In genomic region chr13:111980205-111980595, GRCm38 (mm10) we compare ENCODE assay signal across 13 mouse cellular contexts.
DNase-seq lines count a peak whose midpoint lies in the region; ATAC-seq and TF ChIP-seq lines count a peak whose summit lies in the region.
"Had no signal": no experiment of that assay in that cellular context is flagged by ENCODE, and none has a peak within 500 bp of the region (broad histone marks: within the 10 kb centered on the region; RNA-seq: fewer than 3 reads in every experiment).

No protein-coding gene starts in this region.

- H3K4me3 ChIP-seq in stomach, embryonic 16.5 days (replicated peaks; ENCODE audit: low read length) = no peak overlapping the region
- H3K4me3 ChIP-seq in stomach, postnatal 0 days (ENCODE audit: low read depth, low read length) = no peak overlapping the region
- H3K4me3 ChIP-seq in forebrain, embryonic 16.5 days (replicated peaks; ENCODE audit: low read length) = no peak overlapping the region
- H3K4me3 ChIP-seq: liver, embryonic 13.5 days; neural tube, embryonic 13.5 days had no signal

- no peak overlapping the region for H3K4me2 ChIP-seq in stomach, embryonic 16.5 days (ENCODE audit: low read depth, low read length)
- H3K4me2 ChIP-seq in stomach, postnatal 0 days (replicated peaks; ENCODE audit: low read depth) = no peak overlapping the region
- H3K4me2 ChIP-seq in forebrain, embryonic 16.5 days (ENCODE audit: low read length) = peak overlapping the region; percentile 38
- H3K4me2 ChIP-seq: liver, embryonic 13.5 days; neural tube, embryonic 13.5 days had no signal

- ATAC-seq in stomach, embryonic 16.5 days (ENCODE audit: insufficient read depth, low FRiP score) = no peak
- ATAC-seq in stomach, postnatal 0 days (ENCODE audit: low FRiP score, low TSS enrichment) = no peak
- ATAC-seq in forebrain, embryonic 16.5 days = peak; percentile 53
- ATAC-seq in megakaryocyte-erythroid progenitor cell, adult 5-6 weeks (replicated peaks; ENCODE audit: low FRiP score, low TSS enrichment, poor library complexity, severe bottlenecking) = no peak

- no peak for TF ChIP-seq EP300 in stomach, postnatal 0 days (optimal IDR thresholded peaks at IDR 0.05)

- H3K27me3 ChIP-seq in stomach, embryonic 16.5 days (ENCODE audit: control insufficient read depth, insufficient read depth, low read length) = no peaks in the 10 kb centered on the region
- no peaks in the 10 kb centered on the region for H3K27me3 ChIP-seq in stomach, postnatal 0 days (ENCODE audit: control insufficient read depth, insufficient read depth, low read length)
- H3K27me3 ChIP-seq in forebrain, embryonic 16.5 days (replicated peaks; ENCODE audit: control insufficient read depth, insufficient read depth, low read length) = peaks cover 3% of the 10 kb centered on the region; the same call in 1 of the 2 replicates
- no peaks in the 10 kb centered on the region for H3K27me3 ChIP-seq in splenic B cell, adult 2 months (ENCODE audit: control insufficient read depth, insufficient read depth, low read length, poor library complexity, severe bottlenecking)
- H3K27me3 ChIP-seq: neural tube, embryonic 13.5 days had no signal

- H3K9me3 ChIP-seq in stomach, embryonic 16.5 days (replicated peaks; ENCODE audit: control insufficient read depth, low read length) = peaks cover 3% of the 10 kb centered on the region; the same call in 1 of the 2 replicates
- H3K9me3 ChIP-seq in stomach, postnatal 0 days (ENCODE audit: control insufficient read depth, low read length) = no peaks in the 10 kb centered on the region
- no peaks in the 10 kb centered on the region for H3K9me3 ChIP-seq in forebrain, embryonic 16.5 days (ENCODE audit: control insufficient read depth, low read length)
- H3K9me3 ChIP-seq: liver, embryonic 13.5 days had no signal

- H3K36me3 ChIP-seq in stomach, embryonic 16.5 days (ENCODE audit: control insufficient read depth, insufficient read depth, low read length) = no peaks in the 10 kb centered on the region
- no peaks in the 10 kb centered on the region for H3K36me3 ChIP-seq in stomach, postnatal 0 days (ENCODE audit: control insufficient read depth, insufficient read depth, low read length)
- no peaks in the 10 kb centered on the region for H3K36me3 ChIP-seq in forebrain, embryonic 16.5 days (ENCODE audit: control insufficient read depth, insufficient read depth)
- H3K36me3 ChIP-seq in splenic B cell, adult 2 months (ENCODE audit: control insufficient read depth, insufficient read depth, low read length, poor library complexity, severe bottlenecking) = no peaks in the 10 kb centered on the region
- H3K36me3 ChIP-seq: liver, embryonic 13.5 days; neural tube, embryonic 13.5 days had no signal

- no peak overlapping the region for H3K9ac ChIP-seq in stomach, embryonic 16.5 days (ENCODE audit: low read length)
- no peak overlapping the region for H3K9ac ChIP-seq in stomach, postnatal 0 days (ENCODE audit: low read length)
- H3K9ac ChIP-seq in forebrain, embryonic 16.5 days (replicated peaks; ENCODE audit: low read depth, low read length) = no peak overlapping the region
- H3K9ac ChIP-seq: liver, embryonic 13.5 days; neural tube, embryonic 13.5 days had no signal

- H3K4me1 ChIP-seq in stomach, embryonic 16.5 days (ENCODE audit: control insufficient read depth, insufficient read depth, low read length) = peaks cover 29% of the 10 kb centered on the region
- no peaks in the 10 kb centered on the region for H3K4me1 ChIP-seq in stomach, postnatal 0 days (replicated peaks; ENCODE audit: control insufficient read depth, insufficient read depth)
- peaks cover 22% of the 10 kb centered on the region for H3K4me1 ChIP-seq in forebrain, embryonic 16.5 days (replicated peaks; ENCODE audit: control insufficient read depth, insufficient read depth, low read length)

- whole genome bisulfite sequencing in stomach, embryonic 16.5 days = 63% methylated on average over 12 of the region's 12 CpGs
- WGBS in stomach, postnatal 0 days = 65% methylated on average over 12 of the region's 12 CpGs
- WGBS in forebrain, embryonic 16.5 days = 25% methylated on average over 12 of the region's 12 CpGs

- peak overlapping the region; percentile 50; the same call in 1 of the 2 replicates for H3K27ac ChIP-seq in stomach, embryonic 16.5 days (ENCODE audit: low read length)
- H3K27ac ChIP-seq in stomach, postnatal 0 days (replicated peaks) = no peak overlapping the region
- H3K27ac ChIP-seq in forebrain, embryonic 16.5 days (ENCODE audit: low read length) = no peak overlapping the region
- H3K27ac ChIP-seq: liver, embryonic 13.5 days; neural tube, embryonic 13.5 days had no signal

- peak; percentile 94 for DNase-seq in heart, adult 11 months
- no peak for DNase-seq in heart, postnatal 4 days
- DNase-seq in stomach, postnatal 0 days (ENCODE audit: low spot score) = no peak
- DNase-seq in splenic B cell, adult 2 months (ENCODE audit: low read depth, low spot score) = peak; percentile 85
- no peak for DNase-seq in embryo, embryonic 10 days (ENCODE audit: low spot score)
- DNase-seq: adrenal gland, postnatal 25 days; cerebellum, adult 9-10 months; liver, embryonic 13.5 days; right cerebral cortex, postnatal 25 days had no signal

- TF ChIP-seq CTCF in stomach, postnatal 0 days (IDR thresholded peaks at IDR 0.05; ENCODE audit: low read depth) = no peak

Comparison
In these comparisons a context has a peak if more than half of its experiments do, and no peak if none do; other contexts are left out.
1. DNase-seq: peak in heart, adult 11 months (single experiment) and splenic B cell, adult 2 months (single experiment); none in heart, postnatal 4 days (single experiment), stomach, postnatal 0 days (single experiment) and embryo, embryonic 10 days (single experiment).